Mouse (Mus musculus) gonadal fat pad, adult 2 months (tissue): Measurements from ENCODE around the gene Hmga1. TPM values are rescaled to one million over a fixed set of nuclear protein-coding genes. Genes with fewer than 3 reads are reported as not detected.

Experiments
- DNase-seq: peaks from one replicate; pipeline ENCODE4 v3.0.0-alpha.2; 2012; ENCODE audit warnings: low read depth
- polyA plus RNA-seq: library from polyadenylated mRNA; depleted of rRNA; stranded (reverse); fragments of >200 nt; gene quantifications from 2 replicates; pipeline ENCODE4 v1.2.3, GENCODE M21; 2012; rRNA removed

The Hmga1 gene
- polyA plus RNA-seq, 1 experiment: 36.6 TPM

DNA sequence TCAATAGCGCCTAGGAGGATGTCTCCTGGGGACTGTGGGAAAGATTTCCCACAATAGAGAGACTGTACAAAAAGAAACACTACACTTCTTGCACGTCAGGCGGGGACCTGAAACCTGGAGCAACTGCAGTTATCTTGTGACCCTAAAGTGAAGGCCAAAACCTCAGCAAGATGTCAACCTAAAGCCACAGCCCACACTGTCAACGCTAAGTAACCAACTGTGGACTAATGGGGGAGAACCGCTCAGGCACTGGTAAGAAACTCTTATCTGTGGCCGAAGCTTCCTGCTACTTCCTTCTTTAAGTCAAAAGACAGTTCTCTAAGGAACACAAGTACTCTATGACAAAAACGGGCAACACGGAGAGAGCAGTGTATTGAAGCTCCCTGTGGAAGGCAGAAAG lies 31.9 kb downstream of the Hmga1 start:
- no peak for DNase-seq

DNA sequence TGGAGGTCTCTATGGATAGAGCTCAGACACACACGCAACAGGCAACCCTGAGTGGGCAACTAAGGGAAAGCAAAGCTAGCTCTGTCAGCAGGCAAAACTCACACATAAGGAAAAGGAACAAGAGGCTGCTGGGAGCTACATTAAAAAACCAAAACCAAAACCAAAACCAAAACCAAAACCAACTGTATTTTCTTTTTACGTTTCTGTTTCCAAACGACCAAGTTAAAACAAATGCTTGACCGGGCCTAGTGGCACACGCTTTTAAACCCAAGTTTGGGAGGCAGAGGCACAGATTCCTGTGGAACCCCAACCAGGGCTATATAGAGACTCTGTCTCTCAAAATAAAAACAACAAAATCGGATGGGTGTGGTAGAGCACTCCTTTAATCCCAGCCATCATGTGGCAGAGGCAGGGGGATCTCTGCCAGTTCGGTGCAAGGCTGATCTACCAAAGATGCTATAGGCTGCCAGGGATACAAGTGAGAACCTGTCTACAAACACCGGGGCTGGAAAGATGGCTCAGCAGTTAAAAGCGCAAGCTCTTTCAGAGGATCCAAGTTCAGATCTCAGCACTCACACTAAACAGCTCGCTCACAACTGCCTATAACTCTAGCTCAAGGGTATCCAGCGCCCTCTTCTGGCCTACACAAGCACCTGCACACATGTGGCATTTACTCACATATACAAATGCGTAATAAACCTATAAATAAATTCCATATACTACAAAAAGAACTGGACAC lies 35.7 kb downstream of the Hmga1 start:
- DNase-seq: no peak

DNA sequence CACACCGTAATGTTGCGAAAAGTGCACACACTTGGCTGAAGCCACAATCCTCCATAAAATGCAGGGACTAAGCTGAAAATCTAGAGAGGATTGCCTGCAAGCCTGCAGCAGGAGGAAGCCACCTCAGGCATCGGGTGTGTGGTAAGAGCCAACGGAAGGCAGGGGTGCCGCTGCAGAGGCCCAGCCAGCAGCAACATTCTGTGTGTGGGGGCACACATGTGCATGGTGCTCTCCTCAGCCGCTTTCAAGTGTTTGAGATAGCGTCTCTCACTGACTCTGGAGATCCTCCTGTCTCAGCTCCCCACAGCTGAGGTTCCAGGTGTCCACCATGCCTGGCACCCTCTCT lies 36.2 kb downstream of the Hmga1 start:
- DNase-seq: no peak

DNA sequence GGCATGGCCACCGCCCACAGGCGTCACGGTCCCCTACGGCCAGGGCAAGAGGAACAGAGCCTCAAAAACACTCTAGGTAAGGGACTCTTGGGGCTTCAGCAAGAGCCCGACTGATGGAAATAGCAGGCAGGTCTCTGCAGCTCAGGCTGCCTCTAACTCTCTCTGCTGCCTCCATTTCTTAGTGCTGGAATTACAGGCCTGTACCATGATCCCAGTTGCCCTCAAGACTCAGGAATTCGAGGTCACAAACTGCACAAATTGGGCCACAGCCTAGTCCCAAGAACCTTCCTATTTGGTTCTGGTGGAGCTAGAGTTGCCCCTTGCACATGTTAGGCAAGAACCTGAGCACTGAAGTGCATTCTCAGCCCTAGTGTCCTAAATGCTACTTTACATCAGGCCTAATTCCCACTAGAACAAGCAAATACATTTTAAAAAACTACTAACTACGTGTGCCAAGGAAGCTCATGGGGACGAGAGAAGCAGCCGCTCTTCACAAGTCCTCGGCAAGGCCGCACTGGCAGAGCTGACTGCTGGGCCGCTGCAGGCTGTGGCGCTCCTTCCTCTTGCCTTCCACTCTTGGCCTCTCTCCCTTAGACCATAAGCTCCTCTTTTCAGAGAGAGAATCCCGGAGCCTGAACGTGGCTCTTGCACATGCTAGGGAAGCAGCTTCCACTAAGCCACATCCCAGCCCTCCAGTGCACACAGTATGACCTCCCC lies 39.5 kb downstream of the Hmga1 start:
- DNase-seq: no peak

DNA sequence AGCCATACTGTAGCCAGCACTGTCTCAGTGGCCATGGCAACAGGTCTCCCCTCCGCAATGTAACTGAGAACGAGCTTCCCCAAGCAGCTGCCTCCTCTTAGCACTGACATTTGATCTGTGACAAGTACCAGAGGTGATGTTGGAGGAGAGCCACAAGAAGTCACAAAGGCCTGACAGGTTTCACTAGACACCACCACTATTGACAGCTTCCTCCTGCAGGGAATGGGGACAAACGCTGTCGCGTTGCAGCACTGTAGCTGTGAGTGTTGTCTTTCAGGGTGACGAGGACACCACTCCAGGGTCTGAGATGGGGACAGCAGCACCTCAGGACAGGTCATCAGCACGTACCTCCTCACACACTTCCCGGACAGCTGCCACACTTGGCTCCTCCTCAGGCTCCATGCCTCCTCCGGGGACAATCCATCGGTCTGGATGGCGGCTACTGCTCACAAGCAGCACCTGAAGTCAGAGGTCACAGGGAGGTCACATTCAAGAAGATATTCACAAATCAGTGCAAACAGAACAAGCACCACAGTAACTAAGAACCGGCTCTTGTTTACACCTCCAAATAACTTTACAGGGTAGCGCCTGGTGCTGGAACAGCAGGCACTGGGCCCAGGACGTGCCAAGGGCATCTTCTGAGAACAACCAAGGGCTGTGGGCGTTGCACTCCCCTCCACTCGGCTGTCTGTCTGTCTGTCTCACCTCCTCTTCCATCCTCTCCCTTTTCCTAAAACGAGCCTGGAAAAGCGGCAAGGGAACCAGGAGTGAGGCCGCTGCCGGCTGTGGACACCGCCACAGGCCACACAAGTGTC lies 40.3 kb downstream of the Hmga1 start:
- no peak for DNase-seq

DNA sequence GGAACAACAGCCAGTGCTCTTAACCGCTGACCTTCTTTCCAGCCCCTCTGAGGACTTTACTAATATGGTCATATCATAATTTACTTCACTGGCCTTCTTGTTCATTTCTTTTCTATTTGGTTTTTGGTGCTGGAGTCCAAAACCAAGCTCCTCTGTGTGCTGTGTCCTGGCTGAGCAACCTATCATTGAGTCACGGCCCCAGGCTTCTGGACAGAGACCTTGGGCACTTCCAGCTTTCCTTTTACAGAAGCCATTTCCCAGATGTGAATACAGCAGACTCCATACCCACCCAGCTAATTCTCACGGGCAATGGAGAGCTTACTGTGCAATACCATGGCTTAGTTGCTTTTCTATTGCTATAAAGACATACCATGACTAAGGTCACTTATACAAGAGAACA lies 44.0 kb downstream of the Hmga1 start:
- no peak for DNase-seq

DNA sequence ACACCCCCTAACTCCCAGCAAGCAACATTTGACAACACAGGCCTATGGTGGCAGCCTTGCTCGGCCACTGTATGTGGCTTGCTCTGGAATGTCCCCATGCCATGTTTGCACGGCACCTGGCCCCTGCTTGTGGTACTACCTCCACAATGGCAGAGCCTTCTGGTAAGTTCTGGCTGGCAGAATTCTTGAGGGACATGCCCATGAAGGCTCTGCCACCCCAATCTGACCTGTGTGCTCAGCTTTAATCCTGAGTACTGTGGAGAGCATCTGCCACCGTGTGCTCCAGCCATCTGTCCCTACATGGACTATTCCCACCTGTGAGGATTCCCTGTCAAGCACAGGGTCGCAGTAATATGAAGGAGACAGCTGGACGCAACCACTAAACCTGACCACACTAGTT lies 44.6 kb downstream of the Hmga1 start:
- DNase-seq: no peak

DNA sequence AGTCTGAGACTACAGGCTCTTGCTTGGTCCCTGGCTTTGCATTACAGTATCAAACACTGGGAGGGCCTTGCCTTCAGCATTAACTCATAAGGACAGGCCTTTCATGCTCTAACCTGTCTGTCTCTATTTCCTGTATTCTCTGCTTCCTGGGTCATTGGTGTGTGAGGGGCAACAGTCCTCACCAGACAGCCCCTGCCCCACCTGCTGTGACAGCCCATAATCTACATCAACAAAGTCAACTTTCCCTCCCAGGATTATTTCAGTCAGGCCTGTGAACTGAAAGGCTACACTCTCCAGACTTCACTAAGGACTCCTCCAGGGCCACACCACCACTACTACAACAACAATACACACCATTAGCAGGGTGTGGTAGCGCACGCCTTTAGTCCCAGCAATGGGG lies 46.7 kb downstream of the Hmga1 start:
- DNase-seq: no peak

DNA sequence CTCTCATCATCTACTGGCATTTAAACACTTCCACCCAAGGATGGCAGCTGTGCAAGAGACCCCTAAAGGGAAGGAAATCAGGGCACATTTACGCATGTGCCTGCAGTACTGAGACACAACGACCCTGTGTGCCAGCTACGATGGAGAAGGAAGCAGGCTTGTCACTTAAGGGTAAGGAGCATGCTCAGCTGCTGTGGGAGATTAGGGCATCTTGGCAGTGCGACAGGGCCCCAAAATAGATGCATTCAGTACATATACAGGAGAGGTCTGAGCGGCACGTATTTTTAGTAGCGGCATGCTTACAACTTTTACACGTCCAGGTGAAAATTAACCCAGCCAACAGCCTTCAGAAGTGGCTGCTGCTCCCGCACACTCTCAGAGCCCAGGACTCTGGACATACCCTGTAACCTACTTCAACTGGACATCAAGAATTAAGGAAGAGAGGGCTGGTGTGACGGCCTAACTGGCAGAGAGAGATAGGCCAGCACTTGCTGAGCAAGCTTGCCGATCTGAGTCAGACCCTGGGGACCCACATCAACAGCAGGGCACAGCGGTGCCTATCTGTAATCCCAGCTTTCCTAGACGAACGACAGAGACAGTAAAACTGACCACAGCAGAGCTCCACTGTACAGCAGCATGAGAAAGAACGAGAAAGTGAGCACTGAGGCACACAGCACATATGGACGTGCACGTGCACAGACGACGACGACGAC lies 47.4 kb downstream of the Hmga1 start:
- no peak for DNase-seq

DNA sequence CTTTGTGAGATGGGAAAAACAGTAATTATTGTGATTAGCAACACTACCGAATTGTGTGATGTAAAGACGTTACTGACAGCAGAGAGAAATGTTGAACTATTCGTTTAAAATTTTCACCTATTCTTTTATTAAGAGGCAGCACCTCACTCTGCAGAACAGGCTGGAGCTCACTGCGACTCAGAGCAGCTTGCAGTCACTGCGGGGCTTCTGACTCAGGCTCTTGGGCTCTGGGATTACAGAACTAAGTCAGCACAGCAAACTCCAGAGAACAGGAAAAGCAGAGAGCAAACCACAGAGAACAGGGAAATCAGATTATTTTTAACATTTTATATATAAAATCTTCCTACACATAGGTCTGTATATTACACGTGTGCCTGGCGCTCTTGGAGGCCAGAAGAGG lies 53.3 kb downstream of the Hmga1 start:
- DNase-seq: no peak

DNA sequence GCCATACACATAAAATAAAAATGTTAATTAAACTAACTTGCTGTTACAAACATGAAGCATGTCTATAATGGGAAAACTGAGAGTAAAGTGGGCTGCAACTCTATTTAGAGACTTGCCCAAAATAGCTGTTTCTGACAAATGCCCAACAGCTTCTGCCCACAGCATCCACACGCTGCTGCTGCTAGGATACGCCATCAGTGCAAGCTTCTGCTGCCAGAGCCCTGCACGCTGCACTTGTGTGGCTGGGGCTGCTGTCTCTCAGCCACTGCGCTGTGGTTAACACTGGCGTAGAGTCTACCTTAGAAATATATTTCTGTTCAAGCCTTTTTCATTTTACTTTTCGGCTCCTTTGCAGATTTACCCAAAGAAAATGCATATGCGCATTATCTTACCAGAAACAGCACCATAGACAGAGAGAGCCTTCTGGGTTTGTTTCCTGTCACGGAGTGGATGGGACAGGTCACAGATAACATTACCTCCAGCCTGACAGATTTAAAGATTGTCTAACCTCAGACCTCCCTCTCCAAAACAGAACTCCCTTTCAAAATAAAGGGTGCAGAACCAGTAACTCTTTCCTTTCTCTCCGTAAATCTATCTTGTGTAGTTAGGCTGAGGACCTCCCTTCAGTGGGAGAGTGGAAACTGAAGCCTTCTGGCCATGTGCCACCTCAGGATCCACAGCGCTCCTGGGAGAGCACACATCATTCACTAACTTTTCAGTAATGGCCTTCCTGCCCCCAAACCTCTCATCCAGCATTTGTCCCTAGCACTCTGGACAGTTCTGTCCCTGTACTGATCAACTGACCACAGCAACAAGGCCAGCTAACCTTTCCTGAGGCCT lies 54.6 kb downstream of the Hmga1 start:
- no peak for DNase-seq

DNA sequence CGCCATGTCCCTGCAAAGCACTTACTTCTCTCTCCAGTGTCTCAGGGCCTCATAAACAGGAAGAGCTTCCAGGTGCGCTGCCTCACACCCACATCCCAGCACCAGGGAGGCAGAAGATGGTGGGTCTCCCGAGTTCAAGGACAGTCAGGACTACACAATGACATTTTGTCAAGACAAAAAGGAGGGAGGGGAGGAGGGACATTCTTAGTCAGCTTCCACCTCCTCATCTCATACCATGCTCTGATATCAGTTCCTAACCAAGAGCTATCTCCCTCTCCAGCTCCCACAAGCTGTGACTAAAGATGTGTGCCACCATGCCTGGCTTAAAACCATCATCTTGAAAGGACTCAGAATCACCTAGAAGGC lies 55.2 kb downstream of the Hmga1 start:
- no peak for DNase-seq

DNA sequence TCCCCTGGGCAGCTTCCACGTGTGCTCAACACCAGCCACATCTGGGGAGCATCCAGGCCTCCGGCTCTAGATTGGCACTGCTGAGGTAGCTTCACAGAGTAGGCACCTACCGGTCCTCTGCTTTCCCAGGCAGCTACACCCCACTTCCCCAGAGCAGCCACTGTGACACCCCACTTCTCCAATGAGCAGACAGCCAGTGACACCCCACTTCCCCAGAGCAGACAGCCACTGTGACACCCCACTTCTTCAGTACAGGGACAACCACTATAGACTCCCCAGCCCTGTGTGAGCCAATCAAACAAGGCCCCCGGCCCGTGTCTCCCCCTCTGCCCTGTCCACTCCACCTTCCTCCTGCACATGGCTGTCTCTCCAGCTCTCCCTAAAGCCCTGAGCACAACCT lies 55.7 kb downstream of the Hmga1 start:
- no peak for DNase-seq

DNA sequence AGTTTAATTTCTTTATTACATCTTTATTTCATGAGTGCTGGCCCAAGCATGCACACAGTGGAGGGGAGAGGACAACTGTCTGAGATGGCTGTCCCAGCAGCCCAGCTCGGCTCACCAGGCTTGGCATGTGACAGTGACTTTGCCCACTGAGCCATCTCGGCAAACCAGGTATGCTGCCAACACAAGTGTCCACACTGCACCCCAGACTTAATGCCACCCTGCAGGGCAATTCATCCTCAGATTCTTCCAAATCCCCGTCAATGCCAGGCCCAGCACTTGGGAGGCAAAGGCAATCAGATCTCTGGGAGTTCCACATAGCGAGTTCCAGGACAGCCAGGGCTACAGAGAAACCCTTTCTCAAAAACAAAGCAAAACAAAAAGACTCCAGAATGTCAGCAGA lies 56.7 kb downstream of the Hmga1 start:
- no peak for DNase-seq

Other genes starting within 250 kb of the Hmga1 start
- 0.09 and 0.19 TPM in 2 replicates for gene Grm4, start 35.1 kb upstream of the Hmga1 start, polyA plus RNA-seq
- 32.6 and 44.6 TPM in 2 replicates for gene AI413582, start 9.3 kb downstream of the Hmga1 start, polyA plus RNA-seq
- 51.3 and 66.3 TPM in 2 replicates for gene Nudt3, start 67.0 kb downstream of the Hmga1 start, polyA plus RNA-seq
- not detected in 2 replicates for gene RPS10-NUDT3, start 78.7 kb downstream of the Hmga1 start, polyA plus RNA-seq
- 1,086 and 1,236 TPM in 2 replicates for gene Rps10, start 80.2 kb downstream of the Hmga1 start, polyA plus RNA-seq
- 5.4 and 10.1 TPM in 2 replicates for gene Pacsin1, start 99.0 kb downstream of the Hmga1 start, polyA plus RNA-seq
- gene Spdef, start 172.5 kb downstream of the Hmga1 start, polyA plus RNA-seq: 1.6 and 1.7 TPM in 2 replicates